Mouse (Mus musculus) intestine, embryonic 15.5 days (tissue): Measurements from ENCODE around the gene Veph1. TPM values are rescaled to one million over a fixed set of nuclear protein-coding genes. Genes with fewer than 3 reads are reported as not detected.
"Not testable (repeated sequence)": the region's sequence is repeated elsewhere in the genome, so short reads cannot be mapped to it uniquely, and the experiment has no call there.

ENCODE experiments used
- ATAC-seq: fragments of 200-750 bp; cut with Nextera tagmentation; 2 replicates; pipeline ENCODE4 v1.8.0; 2017; ENCODE audit warnings: moderate TSS enrichment, moderate library complexity
- H3K27ac ChIP-seq: fragments of 300-500 bp; sonication (generic); 2 replicates; pipeline ENCODE4 v1.5.1; 2015; ENCODE audit warnings: mild to moderate bottlenecking, inconsistent platforms
- H3K27me3 ChIP-seq: fragments of 300-500 bp; sonication (generic); replicated peaks from 2 replicates; pipeline ENCODE4 v1.6.1; 2015; ENCODE audit warnings: inconsistent platforms
- H3K36me3 ChIP-seq: fragments of 300-500 bp; sonication (generic); 2 replicates; pipeline ENCODE4 v1.6.1; 2015; ENCODE audit warnings: inconsistent platforms
- H3K4me1 ChIP-seq: fragments of 300-500 bp; sonication (generic); replicated peaks from 2 replicates; pipeline ENCODE4 v1.6.1; 2015; ENCODE audit warnings: inconsistent platforms
- H3K4me2 ChIP-seq: fragments of 300-500 bp; sonication (generic); replicated peaks from 2 replicates; pipeline ENCODE4 v1.6.1; 2015; ENCODE audit warnings: mild to moderate bottlenecking, inconsistent platforms
- H3K4me3 ChIP-seq: fragments of 300-500 bp; sonication (generic); replicated peaks from 2 replicates; pipeline ENCODE4 v1.5.1; 2015; ENCODE audit warnings: inconsistent platforms
- H3K9ac ChIP-seq: fragments of 300-500 bp; sonication (generic); 2 replicates; pipeline ENCODE4 v1.6.1; 2015; ENCODE audit warnings: inconsistent platforms
- H3K9me3 ChIP-seq: fragments of 300-500 bp; sonication (generic); 2 replicates; pipeline ENCODE4 v1.6.1; 2016; ENCODE audit warnings: inconsistent platforms
- WGBS: fragments of 180-500 bp; shearing (Covaris S2); methylation state at CpG from one replicate; pipeline ENCODE4 v1.1.7; 2015; 5-methylcytosine and 5-hydroxymethylcytosine counted together
- polyA plus RNA-seq: library from polyadenylated mRNA; unstranded; fragments of >200 nt; fragmentation: Nextera tagmentation; extraction: Ambion mirVana; gene quantifications from 2 replicates; pipeline ENCODE4 v1.2.1, GENCODE M21; 2015

Gene Veph1
- polyA plus RNA-seq, 1 experiment from 2014 or later, result 0.09 TPM

- Histone ChIP-seq H3K27ac (no peak overlapping the region), H3K36me3 (no peaks in the 10 kb centered on the region), H3K4me1 (peaks cover 6% of the 10 kb centered on the region; the same call in 1 of the 2 replicates), H3K4me3 (no peak overlapping the region), H3K4me2 (no peak overlapping the region), H3K27me3 (no peaks in the 10 kb centered on the region), H3K9me3 (no peaks in the 10 kb centered on the region), H3K9ac (no peak overlapping the region)
- no peak for ATAC-seq
- WGBS, result 85% methylated on average over 3 of the region's 3 CpGs
Measured at GRCm38 (mm10) chr3:66294729-66295128, 1.9 kb downstream of the Veph1 start.

GRCm38 (mm10) chr3:66292356-66292946, 4.2 kb downstream of the Veph1 start:
- 4% methylated on average over 20 of the region's 20 CpGs for WGBS
- H3K27ac ChIP-seq, result no peak overlapping the region
- ATAC-seq, result peak; percentile 90

GRCm38 (mm10) chr3:66263270-66263669, 33.4 kb downstream of the Veph1 start:
- 85% methylated on average over 4 of the region's 4 CpGs for WGBS
- Histone ChIP-seq H3K4me3 (no peak overlapping the region), H3K4me1 (no peaks in the 10 kb centered on the region), H3K27ac (no peak overlapping the region), H3K36me3 (no peaks in the 10 kb centered on the region), H3K27me3 (no peaks in the 10 kb centered on the region), H3K9ac (no peak overlapping the region), H3K4me2 (no peak overlapping the region), H3K9me3 (no peaks in the 10 kb centered on the region; the same call in 1 of the 2 replicates)
- no peak for ATAC-seq

More at GRCm38 (mm10) chr3:66292356-66292946, 4.2 kb downstream of the Veph1 start:
- H3K4me1 ChIP-seq, result peaks cover 6% of the 10 kb centered on the region; the same call in 1 of the 2 replicates
- peak overlapping the region; percentile 31 for H3K4me3 ChIP-seq
- peak overlapping the region; percentile 76 for H3K4me2 ChIP-seq
- H3K9ac ChIP-seq, result peak overlapping the region; percentile 29; the same call in 1 of the 2 replicates
- no peaks in the 10 kb centered on the region for H3K36me3 ChIP-seq
- no peaks in the 10 kb centered on the region for H3K9me3 ChIP-seq
- H3K27me3 ChIP-seq, result no peaks in the 10 kb centered on the region

- Histone ChIP-seq H3K9ac (no peak overlapping the region), H3K4me3 (no peak overlapping the region), H3K4me2 (no peak overlapping the region), H3K27ac (no peak overlapping the region), H3K9me3 (no peaks in the 10 kb centered on the region; the same call in 1 of the 2 replicates), H3K36me3 (no peaks in the 10 kb centered on the region), H3K27me3 (no peaks in the 10 kb centered on the region), H3K4me1 (no peaks in the 10 kb centered on the region)
- WGBS, result 27% methylated on average over 5 of the region's 5 CpGs
- ATAC-seq, result no peak
Measured at GRCm38 (mm10) chr3:66262319-66262718, 34.3 kb downstream of the Veph1 start.

GRCm38 (mm10) chr3:66254504-66255105, 42.0 kb downstream of the Veph1 start:
- 81% methylated on average over 9 of the region's 9 CpGs for WGBS
- Histone ChIP-seq H3K4me1 (no peaks in the 10 kb centered on the region), H3K9me3 (no peaks in the 10 kb centered on the region; the same call in 1 of the 2 replicates), H3K4me3 (no peak overlapping the region), H3K27me3 (no peaks in the 10 kb centered on the region), H3K27ac (no peak overlapping the region), H3K4me2 (no peak overlapping the region), H3K9ac (no peak overlapping the region), H3K36me3 (no peaks in the 10 kb centered on the region)
- ATAC-seq, result no peak

- no peak overlapping the region for H3K27ac ChIP-seq
- no peak overlapping the region for H3K4me2 ChIP-seq
- H3K9ac ChIP-seq, result no peak overlapping the region
- no peak for ATAC-seq
- no peak overlapping the region for H3K4me3 ChIP-seq
- H3K9me3 ChIP-seq, result no peaks in the 10 kb centered on the region
- H3K36me3 ChIP-seq, result no peaks in the 10 kb centered on the region
- no peaks in the 10 kb centered on the region for H3K27me3 ChIP-seq
- 86% methylated on average over 7 of the region's 7 CpGs for WGBS
- no peaks in the 10 kb centered on the region for H3K4me1 ChIP-seq
Measured at GRCm38 (mm10) chr3:66251842-66252241, 44.8 kb downstream of the Veph1 start.

GRCm38 (mm10) chr3:66240476-66240875, 56.2 kb downstream of the Veph1 start:
- H3K4me2 ChIP-seq, result no peak overlapping the region
- no peak overlapping the region for H3K4me3 ChIP-seq
- no peaks in the 10 kb centered on the region for H3K36me3 ChIP-seq
- no peak for ATAC-seq
- no peaks in the 10 kb centered on the region for H3K9me3 ChIP-seq
- no peak overlapping the region for H3K27ac ChIP-seq
- H3K9ac ChIP-seq, result no peak overlapping the region
- no peaks in the 10 kb centered on the region for H3K27me3 ChIP-seq
- no peaks in the 10 kb centered on the region for H3K4me1 ChIP-seq

- H3K9ac ChIP-seq, H3K27ac ChIP-seq, H3K4me3 ChIP-seq, H3K4me1 ChIP-seq, ATAC-seq, H3K4me2 ChIP-seq, H3K36me3 ChIP-seq, H3K27me3 ChIP-seq, H3K9me3 ChIP-seq: not testable (repeated sequence)
- WGBS, result 37% methylated on average over 4 of the region's 4 CpGs
Measured at GRCm38 (mm10) chr3:66236234-66236871, 60.3 kb downstream of the Veph1 start.

GRCm38 (mm10) chr3:66224931-66225537, 71.6 kb downstream of the Veph1 start:
- no peak overlapping the region for H3K9ac ChIP-seq
- no peak for ATAC-seq
- 0 out of 2 replicates have a peak, but pooled peaks cover 3% of the 10 kb centered on the region for H3K4me1 ChIP-seq
- H3K27me3 ChIP-seq, result peaks cover 6% of the 10 kb centered on the region; the same call in 1 of the 2 replicates
- 55% methylated on average over 15 of the region's 15 CpGs for WGBS
- H3K4me2 ChIP-seq, result no peak overlapping the region
- no peaks in the 10 kb centered on the region for H3K36me3 ChIP-seq
- H3K27ac ChIP-seq, result no peak overlapping the region
- H3K4me3 ChIP-seq, result no peak overlapping the region
- no peaks in the 10 kb centered on the region for H3K9me3 ChIP-seq

GRCm38 (mm10) chr3:66221243-66221611, 75.4 kb downstream of the Veph1 start:
- H3K27ac ChIP-seq, result no peak overlapping the region
- H3K4me1 ChIP-seq, result 0 out of 2 replicates have a peak, but pooled peaks cover 3% of the 10 kb centered on the region
- H3K27me3 ChIP-seq, result peaks cover 6% of the 10 kb centered on the region; the same call in 1 of the 2 replicates
- peak overlapping the region; percentile 49; the same call in 1 of the 2 replicates for H3K9ac ChIP-seq
- no peaks in the 10 kb centered on the region for H3K36me3 ChIP-seq
- H3K4me3 ChIP-seq, result peak overlapping the region; percentile 52
- 2% methylated on average over 11 of the region's 11 CpGs for WGBS
- peak; percentile 54 for ATAC-seq
- no peaks in the 10 kb centered on the region for H3K9me3 ChIP-seq
- peak overlapping the region; percentile 99 for H3K4me2 ChIP-seq

- no peak overlapping the region for H3K27ac ChIP-seq
- H3K4me2 ChIP-seq, result peak overlapping the region; percentile 99
- 0 out of 2 replicates have a peak, but pooled peaks cover 3% of the 10 kb centered on the region for H3K4me1 ChIP-seq
- no peaks in the 10 kb centered on the region for H3K36me3 ChIP-seq
- peaks cover 6% of the 10 kb centered on the region; the same call in 1 of the 2 replicates for H3K27me3 ChIP-seq
- ATAC-seq, result peak; percentile 92
- H3K9ac ChIP-seq, result peak overlapping the region; percentile 49
- under 1% methylated on average over 54 of the region's 54 CpGs for WGBS
- no peaks in the 10 kb centered on the region for H3K9me3 ChIP-seq
- peak overlapping the region; percentile 52 for H3K4me3 ChIP-seq
Measured at GRCm38 (mm10) chr3:66220554-66221242, 75.9 kb downstream of the Veph1 start.
